Mouse (Mus musculus) kidney, embryonic 16.5 days (tissue): ENCODE measurements around the gene Neurod4. TPM values are rescaled to one million over a fixed set of nuclear protein-coding genes. Genes with fewer than 3 reads are reported as not detected.
"Not testable (repeated sequence)": the region's sequence is repeated elsewhere in the genome, so short reads cannot be mapped to it uniquely, and the experiment has no call there.

Source experiments
- ATAC-seq: fragments of 200-750 bp; cut with Nextera tagmentation; 2 replicates; pipeline ENCODE4 v1.8.0; 2017; ENCODE audit warnings: moderate TSS enrichment; ENCODE audit not compliant: low FRiP score, low TSS enrichment
- H3K27ac ChIP-seq: fragments of 300-500 bp; sonication (generic); 2 replicates; pipeline ENCODE4 v1.5.1; 2014; ENCODE audit warnings: low read length
- H3K27me3 ChIP-seq: fragments of 300-500 bp; sonication (generic); 2 replicates; pipeline ENCODE4 v1.6.1; 2014; ENCODE audit warnings: low read length, control low read depth, mixed read lengths; ENCODE audit not compliant: insufficient read depth
- H3K36me3 ChIP-seq: fragments of 300-500 bp; sonication (generic); 2 replicates; pipeline ENCODE4 v1.6.1; 2014; ENCODE audit warnings: low read length, control low read depth, mixed read lengths; ENCODE audit not compliant: insufficient read depth
- H3K4me1 ChIP-seq: fragments of 300-500 bp; sonication (generic); 2 replicates; pipeline ENCODE4 v1.6.1; 2014; ENCODE audit warnings: low read length, control low read depth, mixed read lengths; ENCODE audit not compliant: insufficient read depth
- H3K4me2 ChIP-seq: fragments of 300-500 bp; sonication (generic); replicated peaks from 2 replicates; pipeline ENCODE4 v1.6.1; 2014; ENCODE audit warnings: low read depth, low read length
- H3K4me3 ChIP-seq: fragments of 300-500 bp; sonication (generic); 2 replicates; pipeline ENCODE4 v1.5.1; 2014; ENCODE audit warnings: mild to moderate bottlenecking, low read length
- H3K9ac ChIP-seq: fragments of 300-500 bp; sonication (generic); replicated peaks from 2 replicates; pipeline ENCODE4 v1.6.1; 2014; ENCODE audit warnings: low read length
- H3K9me3 ChIP-seq: fragments of 300-500 bp; sonication (generic); 2 replicates; pipeline ENCODE4 v1.6.1; 2016; ENCODE audit warnings: low read length, control low read depth
- WGBS: fragments of 180-500 bp; shearing (Covaris S2); extraction: QIAGEN DNeasy Blood & Tissue Kit; methylation state at CpG from one replicate; pipeline ENCODE4 v1.1.7; 2014; 5-methylcytosine and 5-hydroxymethylcytosine counted together
- polyA plus RNA-seq: library from polyadenylated mRNA; unstranded; fragments of >200 nt; fragmentation: Nextera tagmentation; extraction: Ambion mirVana; gene quantifications from 2 replicates; pipeline ENCODE4 v1.2.1, GENCODE M21; 2015

Gene Neurod4
- polyA plus RNA-seq, 1 experiment from 2014 or later, result not detected

DNA sequence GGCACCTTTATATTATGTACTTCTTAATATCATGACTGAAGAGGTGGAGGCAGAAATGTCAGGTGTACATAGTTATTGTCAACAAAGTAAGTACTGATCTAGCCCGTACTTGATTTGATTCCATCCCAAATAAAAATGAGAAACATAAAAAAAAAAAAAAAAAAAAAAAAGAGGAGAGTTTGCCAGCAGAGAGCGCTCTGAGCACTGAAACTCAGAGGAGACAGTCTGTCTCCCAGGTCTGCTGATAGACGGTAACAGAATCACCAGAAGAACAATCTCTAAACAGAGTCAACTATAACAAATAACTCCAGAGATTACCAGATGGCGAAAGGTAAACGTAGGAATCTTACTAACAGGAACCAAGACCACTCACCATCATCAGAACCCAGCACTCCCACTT lies 24.1 kb upstream of the Neurod4 start:
- H3K4me1 ChIP-seq, H3K9me3 ChIP-seq, ATAC-seq, H3K27ac ChIP-seq, H3K36me3 ChIP-seq, H3K4me3 ChIP-seq, H3K9ac ChIP-seq, H3K4me2 ChIP-seq, H3K27me3 ChIP-seq: not testable (repeated sequence)
- 78% methylated on average over 3 of the region's 5 CpGs for WGBS

DNA sequence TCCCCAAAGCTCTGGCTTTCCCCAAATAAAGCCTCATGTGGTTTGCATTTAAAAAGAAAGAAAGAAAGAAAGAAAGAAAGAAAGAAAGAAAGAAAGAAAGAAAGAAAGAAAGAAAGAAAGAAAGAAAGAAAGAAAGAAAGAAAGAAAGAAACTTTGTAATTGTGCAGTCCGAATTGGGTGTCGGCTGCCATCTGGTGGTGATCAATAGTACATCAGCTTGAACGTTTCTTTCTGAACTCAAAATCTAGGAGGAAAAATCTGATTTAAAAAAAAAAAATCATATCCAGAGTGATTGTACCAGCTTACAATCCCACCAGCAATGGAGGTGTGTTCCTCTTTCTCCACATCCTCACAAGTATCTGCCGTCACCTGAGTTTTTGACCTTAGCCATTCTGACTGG lies 18.7 kb upstream of the Neurod4 start:
- not testable (repeated sequence) for ATAC-seq, H3K27me3 ChIP-seq, H3K27ac ChIP-seq, H3K9ac ChIP-seq, H3K4me2 ChIP-seq, H3K4me1 ChIP-seq, H3K36me3 ChIP-seq, H3K4me3 ChIP-seq, H3K9me3 ChIP-seq
- WGBS, result 14% methylated on average over 4 of the region's 4 CpGs

DNA sequence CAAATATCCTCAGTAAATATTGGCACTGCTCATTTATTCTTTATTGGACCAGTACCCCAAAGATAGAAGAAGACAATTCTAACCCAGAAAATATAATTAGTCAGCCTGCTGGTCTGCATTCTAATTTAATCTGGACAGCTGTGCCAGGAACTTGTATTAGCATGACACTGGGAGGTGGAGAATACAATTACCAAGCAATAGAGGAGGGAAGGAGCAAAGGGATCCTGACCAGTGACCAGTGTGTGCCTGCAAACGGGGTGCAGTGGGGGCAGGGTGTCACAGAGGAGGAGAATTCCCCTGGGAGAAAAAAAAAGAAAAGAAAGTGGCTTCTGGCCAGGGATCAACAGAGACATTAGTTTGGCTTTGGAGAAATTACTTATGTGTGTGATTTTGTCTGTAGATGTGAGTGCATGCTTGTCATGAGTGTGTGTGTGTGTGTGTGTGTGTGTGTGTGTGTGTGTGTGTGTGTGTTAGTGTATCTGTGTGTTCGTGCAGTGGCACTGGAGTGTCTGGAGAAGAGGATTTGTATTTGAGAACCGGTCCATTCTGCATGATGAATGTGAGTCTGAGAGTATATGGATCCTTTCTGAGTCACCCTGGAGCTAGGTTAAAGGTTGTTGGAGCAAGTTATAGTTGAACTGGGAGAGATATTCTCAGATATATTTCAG lies 13.8 kb upstream of the Neurod4 start:
- H3K4me3 ChIP-seq, result no peak overlapping the region
- H3K4me1 ChIP-seq, result no peaks in the 10 kb centered on the region
- no peak overlapping the region for H3K9ac ChIP-seq
- H3K4me2 ChIP-seq, result no peak overlapping the region
- H3K9me3 ChIP-seq, result no peaks in the 10 kb centered on the region
- H3K27ac ChIP-seq, result no peak overlapping the region
- WGBS, result 29% methylated on average over 3 of the region's 3 CpGs
- ATAC-seq, result no peak
- no peaks in the 10 kb centered on the region for H3K36me3 ChIP-seq
- H3K27me3 ChIP-seq, result no peaks in the 10 kb centered on the region

DNA sequence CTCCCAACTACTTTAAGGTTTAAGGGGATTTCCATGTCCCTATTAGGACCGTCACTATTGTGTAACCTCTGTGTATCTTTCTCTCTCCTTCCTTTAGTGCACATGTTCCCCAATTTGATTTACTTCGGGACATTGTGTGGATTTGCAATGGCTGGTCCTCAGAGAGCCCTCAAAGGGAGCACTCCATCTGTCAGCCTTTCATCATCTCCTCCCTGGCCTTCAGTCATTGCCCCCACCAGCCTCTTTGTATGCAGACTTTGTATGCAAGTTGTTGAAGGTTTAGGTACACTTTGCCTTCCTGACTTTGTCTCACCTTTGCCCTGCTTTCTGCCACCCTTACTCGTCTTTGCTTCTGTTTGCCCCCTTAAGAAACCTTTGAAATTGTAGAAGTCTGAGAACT lies 8.0 kb upstream of the Neurod4 start:
- Histone ChIP-seq H3K9ac (no peak overlapping the region), H3K27me3 (no peaks in the 10 kb centered on the region), H3K36me3 (no peaks in the 10 kb centered on the region), H3K9me3 (no peaks in the 10 kb centered on the region), H3K4me1 (no peaks in the 10 kb centered on the region), H3K4me3 (no peak overlapping the region), H3K27ac (no peak overlapping the region), H3K4me2 (no peak overlapping the region)
- 43% methylated on average over 3 of the region's 3 CpGs for WGBS
- no peak for ATAC-seq

DNA sequence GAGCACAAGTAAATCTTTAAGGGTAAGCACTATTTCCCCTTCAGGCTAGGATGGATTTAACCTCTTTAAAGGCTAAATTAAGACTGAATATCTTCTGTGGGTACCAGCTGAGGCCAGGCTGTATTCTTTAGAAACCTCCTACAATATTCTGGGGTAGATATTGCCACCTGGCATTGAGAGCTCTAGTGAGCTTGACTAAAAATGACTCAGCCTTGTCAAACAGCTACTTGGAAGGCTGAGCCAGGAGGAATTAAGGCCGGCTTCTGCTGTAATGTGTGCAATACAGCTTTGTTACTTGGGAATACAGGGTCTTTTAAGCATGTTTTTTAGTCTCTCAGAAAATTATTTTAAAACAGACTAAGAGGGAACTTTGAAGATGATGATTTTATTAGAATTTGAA lies 7.2 kb upstream of the Neurod4 start:
- WGBS, result 67% methylated on average over 1 of the region's 1 CpGs
- no peak overlapping the region for H3K4me3 ChIP-seq
- no peak overlapping the region for H3K9ac ChIP-seq
- no peaks in the 10 kb centered on the region for H3K4me1 ChIP-seq
- H3K4me2 ChIP-seq, result no peak overlapping the region
- H3K27me3 ChIP-seq, result no peaks in the 10 kb centered on the region
- no peak overlapping the region for H3K27ac ChIP-seq
- no peaks in the 10 kb centered on the region for H3K9me3 ChIP-seq
- H3K36me3 ChIP-seq, result no peaks in the 10 kb centered on the region
- no peak for ATAC-seq

DNA sequence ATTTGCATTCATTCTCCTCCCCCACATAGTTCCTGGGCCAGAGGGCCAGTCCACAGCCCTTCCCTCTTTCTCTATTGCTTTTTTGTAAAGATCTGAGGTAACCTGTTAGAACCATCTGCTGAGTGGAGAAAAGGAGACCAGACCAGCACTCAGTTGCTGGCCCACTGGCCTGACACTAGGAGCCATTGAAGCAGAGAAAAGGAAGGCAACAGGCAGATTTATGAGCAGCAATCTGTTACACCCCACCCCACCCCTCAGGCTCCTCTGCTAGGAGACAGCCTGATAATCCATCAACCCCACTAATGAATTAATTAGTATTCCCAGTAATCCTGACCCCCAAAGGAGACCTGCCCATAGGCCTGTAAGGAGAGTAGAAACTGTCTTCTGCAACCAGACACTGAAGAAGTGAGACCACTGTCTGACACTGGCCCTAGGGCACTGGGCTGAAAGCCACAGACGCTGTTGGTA lies 2.0 kb upstream of the Neurod4 start:
- Histone ChIP-seq H3K4me2 (no peak overlapping the region), H3K9me3 (no peaks in the 10 kb centered on the region), H3K27ac (no peak overlapping the region), H3K36me3 (no peaks in the 10 kb centered on the region), H3K27me3 (no peaks in the 10 kb centered on the region), H3K4me1 (no peaks in the 10 kb centered on the region), H3K4me3 (no peak overlapping the region), H3K9ac (no peak overlapping the region)
- no peak for ATAC-seq
- 0% methylated on average over 1 of the region's 1 CpGs for WGBS

DNA sequence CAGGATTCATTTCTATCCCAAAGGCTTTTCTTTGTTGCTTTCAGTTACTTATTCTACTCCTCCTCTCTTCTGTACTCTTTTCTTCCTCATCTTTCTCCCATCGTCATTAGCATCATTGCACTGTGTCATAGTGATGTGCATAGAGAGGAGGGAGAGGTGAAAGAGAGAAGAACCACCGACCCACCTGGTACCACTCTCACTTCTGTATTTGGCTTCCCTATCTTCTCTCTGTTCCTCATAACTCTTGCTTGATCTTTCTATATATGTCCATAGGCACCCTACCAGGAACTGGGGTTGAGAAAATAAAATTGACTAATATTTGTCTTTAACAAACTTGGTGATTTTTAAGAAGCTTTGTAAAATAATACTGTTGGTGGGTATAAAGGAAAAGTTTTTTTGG lies 3.5 kb downstream of the Neurod4 start:
- ATAC-seq, result no peak
- Histone ChIP-seq H3K4me1 (no peaks in the 10 kb centered on the region), H3K4me2 (no peak overlapping the region), H3K9ac (no peak overlapping the region), H3K36me3 (no peaks in the 10 kb centered on the region), H3K27me3 (no peaks in the 10 kb centered on the region), H3K27ac (no peak overlapping the region), H3K9me3 (no peaks in the 10 kb centered on the region), H3K4me3 (no peak overlapping the region)
- WGBS, result 76% methylated on average over 2 of the region's 2 CpGs

DNA sequence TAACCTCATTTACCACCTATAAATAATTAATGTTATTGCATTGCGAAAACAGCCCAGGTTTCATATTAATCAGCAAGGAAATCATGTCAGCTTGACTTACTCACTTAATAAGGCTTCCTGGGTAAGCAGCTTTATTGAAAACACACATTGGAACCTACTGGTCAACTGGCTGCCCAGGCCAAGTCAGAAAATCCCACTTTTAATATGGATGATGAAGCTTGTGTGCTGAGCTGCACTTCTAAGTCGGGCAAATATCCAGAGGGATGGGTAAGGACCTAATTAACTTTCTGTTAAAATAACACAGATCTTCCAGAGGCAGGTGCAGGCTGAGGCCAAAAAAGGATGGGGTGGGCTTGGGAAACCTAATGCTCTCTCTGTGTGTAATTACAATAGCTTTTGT lies 4.3 kb downstream of the Neurod4 start:
- no peak for ATAC-seq
- 67% methylated on average over 2 of the region's 2 CpGs for WGBS

DNA sequence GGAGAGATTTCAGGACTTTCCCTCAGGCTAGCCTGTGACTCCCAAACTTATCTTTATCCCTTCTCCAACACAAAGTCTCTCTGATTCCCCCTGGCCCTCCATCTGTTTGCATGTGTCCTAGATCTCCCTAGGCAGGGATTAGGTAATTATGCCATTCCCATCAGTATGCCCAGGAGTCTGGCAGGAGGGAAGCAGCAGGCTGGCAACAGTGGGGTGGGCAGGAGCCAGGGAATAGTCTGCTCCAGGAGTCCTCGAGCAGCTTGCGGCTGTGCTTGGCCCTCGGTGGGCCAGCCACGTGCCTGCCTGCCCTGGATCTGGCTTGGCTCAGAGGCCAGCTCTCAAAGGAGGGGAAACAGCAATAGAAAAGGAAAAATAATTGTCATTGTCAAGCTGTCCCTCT lies 16.8 kb downstream of the Neurod4 start:
- H3K4me2 ChIP-seq, result no peak overlapping the region
- no peak overlapping the region for H3K9ac ChIP-seq
- H3K9me3 ChIP-seq, result no peaks in the 10 kb centered on the region
- H3K27me3 ChIP-seq, result no peaks in the 10 kb centered on the region
- no peaks in the 10 kb centered on the region for H3K4me1 ChIP-seq
- H3K27ac ChIP-seq, result no peak overlapping the region
- ATAC-seq, result no peak
- WGBS, result 70% methylated on average over 4 of the region's 4 CpGs
- H3K36me3 ChIP-seq, result no peaks in the 10 kb centered on the region
- H3K4me3 ChIP-seq, result no peak overlapping the region

More for the DNA sequence above, 4.3 kb downstream of the Neurod4 start:
- Histone ChIP-seq H3K27me3 (no peaks in the 10 kb centered on the region), H3K4me2 (no peak overlapping the region), H3K4me1 (no peaks in the 10 kb centered on the region), H3K36me3 (no peaks in the 10 kb centered on the region), H3K27ac (no peak overlapping the region), H3K9me3 (no peaks in the 10 kb centered on the region), H3K9ac (no peak overlapping the region), H3K4me3 (no peak overlapping the region)

DNA sequence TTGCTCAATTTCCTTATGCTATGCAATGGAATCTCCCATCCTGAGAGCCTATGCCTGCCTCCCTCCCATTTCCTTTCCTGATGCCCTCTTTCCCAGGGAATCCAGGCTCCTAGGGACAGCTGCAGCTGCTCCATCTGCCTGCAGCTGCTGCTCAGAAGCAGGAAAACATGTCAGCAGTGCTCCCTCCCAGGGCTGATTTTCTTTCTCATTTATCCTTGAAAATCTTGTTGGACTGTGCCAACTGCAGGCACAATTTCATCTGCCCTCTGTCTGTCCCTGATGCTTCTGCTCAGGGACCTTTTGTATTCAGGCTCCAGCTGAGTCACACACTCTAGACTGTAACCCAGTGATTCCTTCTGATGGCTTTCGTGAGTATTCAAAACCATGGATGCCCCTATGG lies 20.6 kb downstream of the Neurod4 start:
- no peak overlapping the region for H3K4me3 ChIP-seq
- WGBS, result 79% methylated on average over 1 of the region's 1 CpGs

More for the DNA sequence above, 20.6 kb downstream of the Neurod4 start:
- Histone ChIP-seq H3K9me3 (no peaks in the 10 kb centered on the region), H3K4me1 (no peaks in the 10 kb centered on the region), H3K4me2 (no peak overlapping the region), H3K27ac (no peak overlapping the region), H3K36me3 (no peaks in the 10 kb centered on the region), H3K27me3 (no peaks in the 10 kb centered on the region), H3K9ac (no peak overlapping the region)
- ATAC-seq, result no peak
